ENCODE assay signal across 18 mouse cellular contexts in the genomic region with DNA sequence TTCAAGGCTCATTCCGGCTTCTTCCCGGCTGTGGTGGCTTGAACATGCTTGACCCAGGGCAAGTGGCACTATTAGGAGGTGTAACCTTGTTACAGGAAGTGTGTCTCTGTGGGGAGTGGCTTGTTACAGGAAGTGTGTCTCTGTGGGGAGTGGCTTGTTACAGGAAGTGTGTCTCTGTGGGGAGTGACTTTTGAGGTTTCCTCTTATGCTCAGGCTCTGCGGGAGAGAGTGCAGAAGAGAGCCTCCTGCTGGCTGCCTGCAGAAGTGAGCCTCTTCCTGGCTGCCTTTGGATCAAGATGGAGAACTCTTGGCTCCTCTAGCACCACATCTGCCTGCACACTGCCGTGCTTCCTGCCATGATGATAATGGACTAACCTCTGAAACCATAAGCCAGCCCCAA. TPM values are rescaled to one million over a fixed set of nuclear protein-coding genes. Genes with fewer than 3 reads are reported as not detected.
DNase-seq lines count a peak whose midpoint lies in the region; ATAC-seq and TF ChIP-seq lines count a peak whose summit lies in the region.
"Had no signal": no experiment of that assay in that cellular context is flagged by ENCODE, and none has a peak within 500 bp of the region (broad histone marks: within the 10 kb centered on the region; RNA-seq: fewer than 3 reads in every experiment).

No protein-coding gene starts in this region.

- no peak overlapping the region for H3K4me2 ChIP-seq in forebrain, embryonic 15.5 days (replicated peaks)
- H3K4me2 ChIP-seq: embryonic facial prominence, embryonic 15.5 days; forebrain, embryonic 13.5 days; liver, embryonic 15.5 days; neural tube, embryonic 12.5 days had no signal

- no peak overlapping the region for H3K9ac ChIP-seq in forebrain, embryonic 15.5 days (replicated peaks)
- H3K9ac ChIP-seq: embryonic facial prominence, embryonic 15.5 days; forebrain, embryonic 13.5 days; liver, embryonic 15.5 days; neural tube, embryonic 12.5 days had no signal

- no peak for DNase-seq in layer of hippocampus, adult 2 months (ENCODE audit: low spot score in 2 of 2)
- DNase-seq in layer of hippocampus, postnatal 10 days (ENCODE audit: low spot score in 2 of 2): no peak
- peak; percentile 29 for DNase-seq in CD4-positive, CD25-positive, alpha-beta regulatory T cell, adult 2 months (ENCODE audit: low read depth, low spot score)
- DNase-seq in naive thymus-derived CD4-positive, alpha-beta T cell, adult 2 months (ENCODE audit: low read depth): peak; percentile 18
- no peak for DNase-seq in embryo, embryonic 10 days (ENCODE audit: low spot score)
- no peak for DNase-seq in adrenal gland, postnatal 14 days
- DNase-seq: cerebellum, postnatal 36 days; heart, adult 18-20 months; heart, postnatal 14 days; kidney, postnatal 14 days; midbrain, embryonic 14.5 days; right cerebral cortex, adult 18-20 months had no signal

- H3K27ac ChIP-seq in layer of hippocampus, adult 2 months: no peak overlapping the region
- no peak overlapping the region for H3K27ac ChIP-seq in forebrain, embryonic 15.5 days (replicated peaks)
- H3K27ac ChIP-seq: embryonic facial prominence, embryonic 15.5 days; forebrain, embryonic 13.5 days; liver, embryonic 15.5 days; neural tube, embryonic 12.5 days had no signal

- no peaks in the 10 kb centered on the region for H3K9me3 ChIP-seq in forebrain, embryonic 15.5 days
- H3K9me3 ChIP-seq: embryonic facial prominence, embryonic 15.5 days; forebrain, embryonic 13.5 days; liver, embryonic 15.5 days; neural tube, embryonic 12.5 days had no signal

- no peaks in the 10 kb centered on the region for H3K4me1 ChIP-seq in forebrain, embryonic 15.5 days
- H3K4me1 ChIP-seq: embryonic facial prominence, embryonic 15.5 days; forebrain, embryonic 13.5 days; liver, embryonic 15.5 days; neural tube, embryonic 12.5 days had no signal

- no peaks in the 10 kb centered on the region for H3K36me3 ChIP-seq in forebrain, embryonic 15.5 days
- H3K36me3 ChIP-seq: embryonic facial prominence, embryonic 15.5 days; liver, embryonic 15.5 days; neural tube, embryonic 12.5 days had no signal

- H3K27me3 ChIP-seq in forebrain, embryonic 15.5 days: no peaks in the 10 kb centered on the region
- H3K27me3 ChIP-seq: embryonic facial prominence, embryonic 15.5 days; forebrain, embryonic 13.5 days; liver, embryonic 15.5 days; neural tube, embryonic 12.5 days had no signal

- TF ChIP-seq CTCF in layer of hippocampus, adult 2 months (conservative IDR thresholded peaks at IDR 0.05): peak; percentile 26

- WGBS in forebrain, embryonic 15.5 days: 84% methylated on average over 4 of the region's 4 CpGs

- ATAC-seq in activated CD4-positive, CD25-positive, alpha-beta regulatory T cell, adult 4 months: peak; percentile 57
- ATAC-seq in forebrain, embryonic 15.5 days (replicated peaks): no peak
- ATAC-seq: forebrain, embryonic 13.5 days had no signal

- H3K4me3 ChIP-seq in layer of hippocampus, adult 2 months: no peak overlapping the region
- no peak overlapping the region for H3K4me3 ChIP-seq in forebrain, embryonic 15.5 days
- H3K4me3 ChIP-seq: embryonic facial prominence, embryonic 15.5 days; forebrain, embryonic 13.5 days; liver, embryonic 15.5 days; neural tube, embryonic 12.5 days had no signal

RNA-seq across cellular contexts. Expression of a gene that starts 31.1 kb away (rescaled TPM):
- 100 to 1,000 TPM; 248 to 257 TPM for total RNA-seq in layer of hippocampus, adult 2 months (2021)
- 10 to 100 TPM; 68.7 to 73.4 TPM for total RNA-seq in layer of hippocampus, postnatal 10 days (2021)
- polyA plus RNA-seq in activated CD4-positive, CD25-positive, alpha-beta regulatory T cell, adult 4 months (2017; shearing (Covaris generic)): 1 to 10 TPM; 3.0 to 5.2 TPM
- polyA plus RNA-seq in forebrain, embryonic 15.5 days (2015; fragmentation: Nextera tagmentation; extraction: Ambion mirVana): 3.3 and 4.4 TPM in 2 replicates
- 2.0 and 2.4 TPM in 2 replicates for total RNA-seq in adrenal gland, postnatal 14 days (2021)

RNA-seq across cellular contexts. Expression of a gene that starts 35.9 kb away (rescaled TPM):
- 1 to 10 TPM; 4.7 to 5.0 TPM for total RNA-seq in layer of hippocampus, adult 2 months (2021)
- 1 to 10 TPM; 4.1 to 4.4 TPM for total RNA-seq in layer of hippocampus, postnatal 10 days (2021)
- 1 to 10 TPM in 1 of 2 experiments, under 1 TPM in 1; 0.23 to 1.6 TPM for polyA plus RNA-seq in activated CD4-positive, CD25-positive, alpha-beta regulatory T cell, adult 4 months (2017; shearing (Covaris generic))
- polyA plus RNA-seq in forebrain, embryonic 15.5 days (2015; fragmentation: Nextera tagmentation; extraction: Ambion mirVana): 10.7 and 13.0 TPM in 2 replicates
- total RNA-seq in adrenal gland, postnatal 14 days (2021): 0.89 and 1.2 TPM in 2 replicates

Comparison
In these comparisons a context has a peak if more than half of its experiments do, and no peak if none do; other contexts are left out.
1. DNase-seq: peak in CD4-positive, CD25-positive, alpha-beta regulatory T cell, adult 2 months (single experiment) and naive thymus-derived CD4-positive, alpha-beta T cell, adult 2 months (single experiment); none in layer of hippocampus, adult 2 months (0 of 2), layer of hippocampus, postnatal 10 days (0 of 2), embryo, embryonic 10 days (single experiment) and adrenal gland, postnatal 14 days (single experiment).
2. RNA of a gene that starts 31.1 kb away (total RNA-seq): 248 to 257 TPM in layer of hippocampus, adult 2 months and 68.7 to 73.4 TPM in layer of hippocampus, postnatal 10 days; 2.0 to 2.4 TPM in adrenal gland, postnatal 14 days; every median in the first group is over 10 times any median in the second.